Mouse (Mus musculus) embryonic facial prominence, embryonic 15.5 days (tissue): Measurements from ENCODE around the gene Aloxe3. TPM values are rescaled to one million over a fixed set of nuclear protein-coding genes. Genes with fewer than 3 reads are reported as not detected.

Experiments
- ATAC-seq: fragments of 200-750 bp; cut with Nextera tagmentation; 2 replicates; pipeline ENCODE4 v1.8.0; 2017; ENCODE audit warnings: low read depth, moderate TSS enrichment; ENCODE audit not compliant: insufficient number of reproducible peaks, low FRiP score, low TSS enrichment
- H3K27ac ChIP-seq: fragments of 300-500 bp; sonication (generic); replicated peaks from 2 replicates; pipeline ENCODE4 v1.5.1; 2015; ENCODE audit warnings: mild to moderate bottlenecking, inconsistent platforms
- H3K27me3 ChIP-seq: fragments of 300-500 bp; sonication (generic); 2 replicates; pipeline ENCODE4 v1.6.1; 2015; ENCODE audit warnings: inconsistent platforms
- H3K36me3 ChIP-seq: fragments of 300-500 bp; sonication (generic); 2 replicates; pipeline ENCODE4 v1.6.1; 2015; ENCODE audit warnings: mild to moderate bottlenecking, inconsistent platforms
- H3K4me1 ChIP-seq: fragments of 300-500 bp; sonication (generic); 2 replicates; pipeline ENCODE4 v1.6.1; 2015; ENCODE audit warnings: inconsistent platforms
- H3K4me2 ChIP-seq: fragments of 300-500 bp; sonication (generic); replicated peaks from 2 replicates; pipeline ENCODE4 v1.6.1; 2015; ENCODE audit warnings: mild to moderate bottlenecking, inconsistent platforms
- H3K4me3 ChIP-seq: fragments of 300-500 bp; sonication (generic); replicated peaks from 2 replicates; pipeline ENCODE4 v1.5.1; 2015; ENCODE audit warnings: mild to moderate bottlenecking, inconsistent platforms
- H3K9ac ChIP-seq: fragments of 300-500 bp; sonication (generic); 2 replicates; pipeline ENCODE4 v1.6.1; 2015; ENCODE audit warnings: inconsistent platforms
- H3K9me3 ChIP-seq: fragments of 300-500 bp; sonication (generic); replicated peaks from 2 replicates; pipeline ENCODE4 v1.6.1; 2016; ENCODE audit warnings: inconsistent platforms
- WGBS: fragments of 180-500 bp; shearing (Covaris S2); methylation state at CpG from one replicate; pipeline ENCODE4 v1.1.7; 2015; 5-methylcytosine and 5-hydroxymethylcytosine counted together
- polyA plus RNA-seq: library from polyadenylated mRNA; unstranded; fragments of >200 nt; fragmentation: Nextera tagmentation; extraction: Ambion mirVana; gene quantifications from 2 replicates; pipeline ENCODE4 v1.2.1, GENCODE M21; 2015

Aloxe3 gene
- 7.6 and 8.9 TPM in 2 replicates for polyA plus RNA-seq

- Histone ChIP-seq H3K9me3 (no peaks in the 10 kb centered on the region), H3K4me3 (peak within 1 kb of the TSS; percentile 52), H3K4me1 (peaks cover 24% of the 10 kb centered on the region), H3K27ac (peak within 1 kb of the TSS; percentile 77), H3K27me3 (no peaks in the 10 kb centered on the region), H3K4me2 (peak within 1 kb of the TSS; percentile 75), H3K9ac (peak within 1 kb of the TSS; percentile 29), H3K36me3 (no peaks in the 10 kb centered on the region)
- no peak for ATAC-seq
- WGBS: 2% methylated on average over 3 of the region's 3 CpGs
These were observed at the start of gene Aloxe3 for GRCm38 (mm10) chr11:69125852-69125918. Gene Aloxe3 (plus strand): TSS chr11:69125896.

DNA sequence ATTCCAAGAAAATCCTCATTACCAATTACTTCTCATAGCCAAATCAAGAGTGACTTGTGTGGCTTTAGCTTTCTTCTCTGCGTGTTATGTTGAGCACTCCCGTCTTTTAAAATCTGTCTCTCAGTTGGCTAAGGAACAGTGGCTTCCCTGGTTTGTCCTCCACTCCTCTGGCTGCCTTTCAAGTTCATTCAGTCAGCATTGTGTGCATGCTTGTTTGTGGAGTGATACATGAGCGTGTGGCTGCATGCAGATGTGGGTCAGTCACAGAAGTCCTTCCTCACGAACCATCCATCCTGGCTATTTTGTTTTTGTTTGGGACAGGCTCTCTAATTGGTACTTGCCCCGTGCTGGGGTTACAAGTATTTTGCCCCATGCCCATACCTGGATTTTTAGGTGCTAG is 49.1 kb upstream of the Aloxe3 start:
- Histone ChIP-seq H3K27me3 (no peaks in the 10 kb centered on the region), H3K36me3 (no peaks in the 10 kb centered on the region), H3K9ac (no peak overlapping the region), H3K9me3 (no peaks in the 10 kb centered on the region), H3K4me3 (no peak overlapping the region), H3K4me2 (no peak overlapping the region), H3K4me1 (peaks cover 26% of the 10 kb centered on the region), H3K27ac (no peak overlapping the region)
- WGBS: 54% methylated on average over 5 of the region's 5 CpGs
- ATAC-seq: no peak

DNA sequence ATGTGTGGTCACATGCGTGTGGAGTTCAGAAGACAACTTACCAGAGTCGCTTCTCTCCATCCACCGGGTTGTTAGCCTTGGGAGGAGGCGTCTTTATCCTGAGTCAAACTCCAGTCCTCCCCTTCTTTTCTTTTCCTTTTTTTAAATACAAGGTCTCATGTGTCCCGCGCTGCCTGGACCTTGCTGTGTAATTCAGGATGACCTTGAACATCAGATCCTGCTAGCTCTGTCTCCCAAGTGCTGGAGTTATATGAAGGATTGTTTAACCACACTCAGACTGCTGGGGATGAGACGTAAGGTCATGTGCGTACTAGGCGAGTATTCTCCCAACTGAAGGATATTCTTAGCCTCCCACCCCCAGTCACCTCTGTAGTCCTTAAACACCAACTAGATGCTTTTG is 48.4 kb upstream of the Aloxe3 start:
- no peaks in the 10 kb centered on the region for H3K27me3 ChIP-seq
- peaks cover 19% of the 10 kb centered on the region for H3K4me1 ChIP-seq
- H3K9ac ChIP-seq: no peak overlapping the region
- no peak for ATAC-seq
- WGBS: 79% methylated on average over 9 of the region's 9 CpGs
- H3K4me2 ChIP-seq: no peak overlapping the region
- no peaks in the 10 kb centered on the region for H3K36me3 ChIP-seq
- H3K4me3 ChIP-seq: no peak overlapping the region
- H3K27ac ChIP-seq: no peak overlapping the region
- no peaks in the 10 kb centered on the region for H3K9me3 ChIP-seq

DNA sequence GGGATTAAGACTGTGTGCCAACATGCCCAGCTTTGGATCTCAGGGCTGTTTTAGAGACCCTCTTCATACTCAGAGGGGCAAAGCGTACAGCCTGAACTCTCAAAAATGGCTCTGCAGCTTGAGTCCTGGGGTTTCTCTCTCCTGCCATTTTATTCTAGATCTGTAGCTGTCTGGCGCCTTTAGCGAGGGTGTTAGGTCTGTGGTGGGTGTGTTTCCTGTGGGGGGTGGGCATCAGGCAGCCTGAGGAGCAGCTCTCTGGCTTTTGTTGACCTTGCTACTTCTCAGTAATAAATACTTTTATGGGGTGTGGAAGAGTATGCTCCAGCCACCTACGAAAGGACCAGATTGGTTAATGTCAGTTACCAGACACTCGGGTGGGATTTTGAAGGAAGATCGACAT is 47.7 kb upstream of the Aloxe3 start:
- WGBS: 88% methylated on average over 6 of the region's 6 CpGs
- no peaks in the 10 kb centered on the region for H3K36me3 ChIP-seq
- H3K27ac ChIP-seq: no peak overlapping the region
- H3K9me3 ChIP-seq: no peaks in the 10 kb centered on the region
- H3K4me2 ChIP-seq: no peak overlapping the region
- H3K4me3 ChIP-seq: no peak overlapping the region
- ATAC-seq: no peak
- peaks cover 15% of the 10 kb centered on the region for H3K4me1 ChIP-seq
- no peaks in the 10 kb centered on the region for H3K27me3 ChIP-seq
- H3K9ac ChIP-seq: no peak overlapping the region

DNA sequence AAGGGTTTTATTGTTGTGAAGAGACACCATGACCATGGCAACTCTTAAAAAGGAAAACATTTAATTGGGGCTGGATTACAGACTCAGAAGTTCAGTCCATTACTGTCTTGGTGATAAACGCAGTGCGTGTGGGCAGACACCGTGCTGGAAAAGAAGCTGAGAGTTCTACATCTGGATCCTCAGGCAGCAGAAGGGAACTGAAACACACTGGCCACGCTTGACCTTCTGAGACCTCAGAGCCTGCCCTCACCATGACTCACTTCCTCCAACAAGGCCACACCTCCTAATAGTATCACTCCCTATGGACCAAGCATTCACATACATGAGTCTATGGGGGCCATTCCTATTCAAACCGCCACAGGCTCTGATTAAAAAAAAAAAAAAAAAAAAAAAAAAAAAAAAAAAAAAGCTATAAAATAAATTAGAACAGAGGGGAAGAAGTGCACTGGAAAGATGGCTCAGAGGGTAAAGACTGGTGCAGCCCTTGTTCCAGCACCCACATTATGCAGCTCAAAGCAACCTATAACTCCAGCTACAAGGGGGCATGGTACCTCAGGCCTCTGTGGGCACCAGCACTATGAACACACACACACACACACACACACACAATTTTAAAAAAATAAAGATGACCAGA is 46.8 kb upstream of the Aloxe3 start:
- Histone ChIP-seq H3K4me3 (no peak overlapping the region), H3K4me2 (no peak overlapping the region), H3K9me3 (no peaks in the 10 kb centered on the region), H3K4me1 (peaks cover 11% of the 10 kb centered on the region), H3K27ac (no peak overlapping the region), H3K9ac (no peak overlapping the region), H3K27me3 (no peaks in the 10 kb centered on the region), H3K36me3 (no peaks in the 10 kb centered on the region)
- 64% methylated on average over 5 of the region's 5 CpGs for WGBS
- no peak for ATAC-seq

DNA sequence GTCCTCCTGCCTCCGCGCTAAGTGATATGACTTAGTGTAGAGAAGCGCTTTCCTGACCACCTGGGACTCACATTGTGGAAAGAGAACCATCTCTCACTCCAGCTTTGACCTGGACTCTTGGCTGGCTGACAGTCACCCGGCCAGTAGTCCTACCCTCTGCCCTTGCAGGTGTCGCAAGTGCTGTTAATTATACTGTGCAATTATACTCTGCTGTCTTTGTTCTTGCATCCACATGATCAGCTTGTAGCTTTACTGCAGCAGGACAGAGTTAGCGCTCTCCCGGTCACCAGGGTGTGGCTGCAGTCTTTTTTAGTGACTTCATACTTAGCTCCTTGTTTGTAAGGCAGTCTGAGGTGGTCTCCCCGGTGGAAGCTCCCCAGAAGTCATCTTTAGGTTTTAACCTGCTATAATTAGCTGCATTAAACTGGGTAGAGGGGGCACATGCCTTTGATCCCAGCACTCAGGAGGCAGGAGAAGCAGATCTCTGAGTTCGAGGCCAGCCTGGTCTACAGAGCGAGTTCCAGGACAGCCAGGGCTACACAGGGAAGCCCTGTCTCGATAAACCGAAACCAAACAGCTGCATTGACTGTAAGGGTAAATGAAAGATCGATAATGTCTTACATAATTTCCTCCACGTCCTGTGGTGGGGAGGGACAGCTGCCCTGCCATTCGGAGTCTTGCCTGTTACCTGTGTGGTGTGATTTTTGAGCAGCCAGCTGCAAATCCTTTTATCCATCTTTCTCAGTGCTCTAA is 45.4 kb upstream of the Aloxe3 start:
- H3K9me3 ChIP-seq: no peaks in the 10 kb centered on the region
- 79% methylated on average over 15 of the region's 15 CpGs for WGBS
- H3K27ac ChIP-seq: no peak overlapping the region
- H3K9ac ChIP-seq: no peak overlapping the region
- 0 out of 2 replicates have a peak, but pooled peaks cover 3% of the 10 kb centered on the region for H3K4me1 ChIP-seq
- no peaks in the 10 kb centered on the region for H3K27me3 ChIP-seq
- no peak for ATAC-seq
- H3K36me3 ChIP-seq: no peaks in the 10 kb centered on the region
- H3K4me3 ChIP-seq: no peak overlapping the region
- H3K4me2 ChIP-seq: no peak overlapping the region

- H3K27me3 ChIP-seq: no peaks in the 10 kb centered on the region
- H3K9ac ChIP-seq: no peak overlapping the region
- no peak overlapping the region for H3K4me3 ChIP-seq
- H3K27ac ChIP-seq: no peak overlapping the region
- 91% methylated on average over 8 of the region's 8 CpGs for WGBS
- no peaks in the 10 kb centered on the region for H3K9me3 ChIP-seq
- H3K4me1 ChIP-seq: 0 out of 2 replicates have a peak, but pooled peaks cover 3% of the 10 kb centered on the region
- no peak overlapping the region for H3K4me2 ChIP-seq
- ATAC-seq: no peak
- H3K36me3 ChIP-seq: no peaks in the 10 kb centered on the region
These were observed 44.9 kb upstream of the Aloxe3 start for GRCm38 (mm10) chr11:69080855-69081222.

DNA sequence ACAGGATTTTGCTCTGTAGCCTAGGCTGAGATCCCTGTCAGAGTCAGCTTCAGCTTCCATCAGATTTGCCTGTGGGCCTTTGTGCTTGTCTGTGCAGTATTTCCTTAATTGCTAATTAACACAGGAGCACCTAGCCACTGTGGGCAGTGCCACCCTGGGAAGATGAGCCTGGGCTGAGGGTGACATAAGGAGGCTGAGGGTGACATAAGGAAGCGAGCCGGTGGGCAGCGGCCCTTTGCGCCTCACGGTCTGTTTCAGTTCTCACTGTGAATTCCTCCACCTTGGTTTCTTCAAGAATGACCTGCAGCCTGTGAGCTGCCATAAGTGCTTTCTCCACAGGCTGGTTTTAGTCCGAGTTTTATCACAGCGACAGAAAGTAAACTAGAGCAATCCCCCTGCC is 44.1 kb upstream of the Aloxe3 start:
- H3K4me3 ChIP-seq: no peak overlapping the region
- WGBS: 90% methylated on average over 7 of the region's 7 CpGs
- H3K36me3 ChIP-seq: no peaks in the 10 kb centered on the region
- no peaks in the 10 kb centered on the region for H3K4me1 ChIP-seq
- no peak overlapping the region for H3K27ac ChIP-seq
- no peak overlapping the region for H3K4me2 ChIP-seq
- H3K27me3 ChIP-seq: no peaks in the 10 kb centered on the region
- no peaks in the 10 kb centered on the region for H3K9me3 ChIP-seq
- H3K9ac ChIP-seq: no peak overlapping the region
- no peak for ATAC-seq

GRCm38 (mm10) chr11:69085608-69086007 is 40.1 kb upstream of the Aloxe3 start:
- Histone ChIP-seq H3K36me3 (peaks cover 11% of the 10 kb centered on the region), H3K9me3 (no peaks in the 10 kb centered on the region), H3K4me2 (no peak overlapping the region), H3K4me1 (peaks cover 30% of the 10 kb centered on the region), H3K9ac (no peak overlapping the region), H3K27ac (no peak overlapping the region), H3K4me3 (no peak overlapping the region), H3K27me3 (no peaks in the 10 kb centered on the region)
- no peak for ATAC-seq
- 56% methylated on average over 6 of the region's 6 CpGs for WGBS

DNA sequence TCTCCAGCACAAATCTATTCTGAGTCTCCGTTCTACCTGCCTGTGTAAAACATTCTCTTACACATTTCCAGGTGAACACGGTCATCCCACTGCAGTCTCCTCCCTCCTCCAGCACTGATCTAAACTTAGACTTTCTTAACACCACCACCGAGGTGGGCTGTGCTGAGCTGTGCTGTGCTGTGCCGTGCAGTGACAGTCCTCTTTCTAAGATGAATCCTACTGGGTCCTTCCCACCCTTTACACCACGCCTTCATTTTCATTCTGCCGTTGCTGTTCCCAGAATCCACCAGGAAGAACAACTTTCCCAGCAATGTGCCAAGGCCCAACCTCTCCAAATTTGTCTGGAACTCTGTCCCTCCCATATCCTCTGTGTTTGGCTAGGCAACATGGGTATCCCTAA is 39.3 kb upstream of the Aloxe3 start:
- H3K4me1 ChIP-seq: peaks cover 36% of the 10 kb centered on the region
- no peak overlapping the region for H3K4me2 ChIP-seq
- 54% methylated on average over 6 of the region's 6 CpGs for WGBS
- H3K4me3 ChIP-seq: no peak overlapping the region
- H3K27ac ChIP-seq: peak overlapping the region; percentile 93; the same call in 1 of the 2 replicates
- ATAC-seq: no peak
- no peaks in the 10 kb centered on the region for H3K27me3 ChIP-seq
- peaks cover 18% of the 10 kb centered on the region for H3K36me3 ChIP-seq
- no peak overlapping the region for H3K9ac ChIP-seq
- H3K9me3 ChIP-seq: no peaks in the 10 kb centered on the region

GRCm38 (mm10) chr11:69087082-69087481 is 38.6 kb upstream of the Aloxe3 start:
- WGBS: 28% methylated on average over 4 of the region's 4 CpGs
- peak overlapping the region; percentile 93 for H3K27ac ChIP-seq
- no peak overlapping the region for H3K4me3 ChIP-seq
- peaks cover 24% of the 10 kb centered on the region for H3K36me3 ChIP-seq
- no peak overlapping the region for H3K9ac ChIP-seq
- H3K4me2 ChIP-seq: no peak overlapping the region
- H3K9me3 ChIP-seq: no peaks in the 10 kb centered on the region
- H3K4me1 ChIP-seq: peaks cover 38% of the 10 kb centered on the region
- H3K27me3 ChIP-seq: no peaks in the 10 kb centered on the region
- ATAC-seq: no peak; the same call in 1 of the 2 replicates

- ATAC-seq: no peak
- H3K27ac ChIP-seq: peak overlapping the region; percentile 93
These were observed 38.1 kb upstream of the Aloxe3 start for GRCm38 (mm10) chr11:69087597-69087996.

More at GRCm38 (mm10) chr11:69087597-69087996, 38.1 kb upstream of the Aloxe3 start:
- 63% methylated on average over 2 of the region's 2 CpGs for WGBS
- Histone ChIP-seq H3K4me3 (no peak overlapping the region), H3K36me3 (peaks cover 29% of the 10 kb centered on the region), H3K4me2 (no peak overlapping the region), H3K4me1 (peaks cover 38% of the 10 kb centered on the region), H3K27me3 (no peaks in the 10 kb centered on the region), H3K9me3 (no peaks in the 10 kb centered on the region), H3K9ac (0 out of 2 replicates have a peak overlapping the region, but pooled peaks have one; percentile 100)
